Mouse (Mus musculus) ovary, adult 10 weeks (tissue): ENCODE results near the gene Kcnh4. TPM values are rescaled to one million over a fixed set of nuclear protein-coding genes. Genes with fewer than 3 reads are reported as not detected.

Source experiments
- polyA plus RNA-seq: library from polyadenylated mRNA; stranded (reverse); fragments of 350-450 nt; fragmentation: Illumina TruSeq; extraction: RNeasy Lipid Tissue Mini Kit (QIAGEN cat#74804); gene quantifications from one replicate; pipeline ENCODE4 v1.2.3, GENCODE M21; 2014

The Kcnh4 gene
- polyA plus RNA-seq = not detected

DNA sequence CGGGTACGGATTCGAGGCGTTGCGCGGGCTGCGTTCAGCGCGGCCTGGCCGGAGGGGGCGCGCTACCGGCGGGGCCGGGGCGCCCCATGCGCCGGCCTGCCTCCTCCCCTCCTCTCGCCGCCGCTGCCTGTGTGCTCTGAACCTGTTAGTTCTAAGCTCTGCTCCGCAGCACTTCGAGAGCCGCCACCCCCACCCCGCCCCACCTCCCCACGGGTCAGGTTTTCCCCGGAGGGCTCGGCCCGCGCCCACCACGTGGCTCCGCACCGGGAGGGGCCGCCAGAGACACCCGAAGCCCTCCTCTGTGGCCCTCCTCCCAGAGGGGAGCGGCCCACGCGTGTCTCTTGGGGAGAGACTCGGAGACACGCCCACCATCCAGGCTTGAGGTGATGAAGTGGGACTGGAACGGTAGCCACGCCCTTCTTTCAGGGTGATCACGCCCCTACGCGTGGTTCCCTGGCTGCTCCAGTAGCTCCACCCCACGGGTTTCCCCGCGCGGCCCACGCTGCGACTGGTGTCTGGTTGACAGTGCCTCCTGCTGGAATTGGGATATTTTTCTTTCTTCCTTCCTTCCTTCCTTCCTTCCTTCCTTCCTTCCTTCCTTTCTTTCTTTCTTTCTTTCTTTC, at the start of gene Kcnh4:
Kcnh4 (minus strand) TSS at position 332 of the 623 bp plus-strand sequence.

DNA sequence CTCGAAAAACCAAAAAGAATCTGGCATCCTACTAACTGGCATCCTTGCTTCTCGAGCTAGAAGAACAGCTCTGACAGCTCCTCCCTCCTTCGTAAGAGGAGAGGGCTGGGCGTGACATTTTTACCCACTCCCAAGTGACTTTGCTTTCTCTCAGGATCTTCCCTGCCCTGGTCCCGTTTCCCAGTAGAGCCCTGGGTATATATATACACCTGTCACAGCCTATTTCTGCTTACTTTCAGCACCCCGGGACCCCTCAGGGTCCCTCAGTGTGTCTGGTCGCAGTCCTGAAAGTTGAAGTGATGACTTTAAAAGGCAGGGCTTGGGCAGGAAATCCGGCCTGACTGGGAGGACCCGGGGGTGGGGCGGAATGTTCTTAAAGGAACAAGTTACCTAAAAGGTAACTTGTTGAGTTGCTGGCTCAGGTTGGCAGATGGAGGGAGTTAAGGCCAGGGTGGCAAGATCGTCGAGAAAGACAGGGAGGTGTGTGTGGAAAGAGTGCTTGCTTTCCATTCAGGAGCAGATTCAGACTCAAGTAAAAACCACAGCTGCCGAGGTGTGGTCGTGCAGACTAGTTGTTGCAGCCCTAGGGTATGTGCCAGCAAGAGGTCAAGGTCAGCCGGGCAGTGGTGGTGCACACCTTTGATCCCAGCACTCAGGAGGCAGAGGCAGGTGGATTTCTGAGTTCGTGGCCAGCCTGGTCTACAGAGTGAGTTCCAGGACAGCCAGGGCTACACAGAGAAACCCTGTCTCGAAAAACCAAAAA, 11.1 kb upstream of the Kcnh4 start, which contains the start of gene Ghdc:
Ghdc (minus strand) TSS at position 312 of the 763 bp plus-strand sequence.

DNA sequence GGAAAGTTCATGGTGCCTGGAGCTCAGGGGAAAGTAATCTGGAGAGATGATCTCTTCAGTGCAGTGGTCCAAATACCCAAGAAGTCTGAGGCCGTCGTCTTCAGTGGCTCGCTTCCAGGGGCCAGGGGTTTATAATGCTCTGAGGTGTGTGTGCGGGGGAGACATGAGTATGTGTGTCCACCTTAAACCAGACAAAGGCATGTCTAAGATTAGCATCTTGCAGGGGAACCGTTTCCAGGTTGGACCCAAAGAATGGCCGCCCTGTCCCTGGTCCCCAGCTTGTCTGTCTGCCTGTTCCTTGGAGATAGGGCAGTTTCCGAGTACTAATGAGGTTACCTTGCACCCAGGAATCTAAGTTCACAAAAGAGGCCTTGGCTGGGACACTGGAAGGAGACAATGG, 3.1 kb upstream of the Kcnh4 start, which contains the start of gene Hcrt:
Hcrt (minus strand) TSS at position 101 of the 400 bp plus-strand sequence.

DNA sequence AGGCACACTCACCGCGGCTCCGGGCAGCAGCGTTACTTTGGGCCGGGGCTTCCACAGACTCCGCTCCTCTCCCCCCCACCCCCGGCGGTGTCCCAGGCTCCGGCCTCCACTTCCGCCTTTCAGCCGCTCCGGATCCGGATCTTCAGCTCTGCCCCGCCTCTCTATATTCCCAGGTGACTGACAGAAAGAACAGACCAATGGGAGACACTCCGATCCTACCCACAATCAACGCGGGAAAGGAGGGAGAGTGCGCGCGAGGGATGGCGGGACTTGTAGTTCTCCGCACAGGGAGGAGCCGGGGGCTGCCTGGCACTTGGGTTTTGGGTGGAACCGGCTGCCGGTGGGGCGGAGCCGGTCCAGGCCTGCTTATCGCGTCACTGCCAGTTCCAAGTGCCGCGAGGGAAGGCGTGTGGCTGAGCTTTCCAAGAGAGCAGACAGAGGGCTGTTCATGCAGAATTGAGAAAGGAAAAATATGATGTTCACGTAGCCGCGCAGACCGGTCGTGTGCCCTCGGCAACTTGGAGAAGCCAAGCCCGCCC, 21.6 kb downstream of the Kcnh4 start, which contains the start of gene Rab5c:
Rab5c (minus strand) TSS at position 150 of the 539 bp plus-strand sequence.

DNA sequence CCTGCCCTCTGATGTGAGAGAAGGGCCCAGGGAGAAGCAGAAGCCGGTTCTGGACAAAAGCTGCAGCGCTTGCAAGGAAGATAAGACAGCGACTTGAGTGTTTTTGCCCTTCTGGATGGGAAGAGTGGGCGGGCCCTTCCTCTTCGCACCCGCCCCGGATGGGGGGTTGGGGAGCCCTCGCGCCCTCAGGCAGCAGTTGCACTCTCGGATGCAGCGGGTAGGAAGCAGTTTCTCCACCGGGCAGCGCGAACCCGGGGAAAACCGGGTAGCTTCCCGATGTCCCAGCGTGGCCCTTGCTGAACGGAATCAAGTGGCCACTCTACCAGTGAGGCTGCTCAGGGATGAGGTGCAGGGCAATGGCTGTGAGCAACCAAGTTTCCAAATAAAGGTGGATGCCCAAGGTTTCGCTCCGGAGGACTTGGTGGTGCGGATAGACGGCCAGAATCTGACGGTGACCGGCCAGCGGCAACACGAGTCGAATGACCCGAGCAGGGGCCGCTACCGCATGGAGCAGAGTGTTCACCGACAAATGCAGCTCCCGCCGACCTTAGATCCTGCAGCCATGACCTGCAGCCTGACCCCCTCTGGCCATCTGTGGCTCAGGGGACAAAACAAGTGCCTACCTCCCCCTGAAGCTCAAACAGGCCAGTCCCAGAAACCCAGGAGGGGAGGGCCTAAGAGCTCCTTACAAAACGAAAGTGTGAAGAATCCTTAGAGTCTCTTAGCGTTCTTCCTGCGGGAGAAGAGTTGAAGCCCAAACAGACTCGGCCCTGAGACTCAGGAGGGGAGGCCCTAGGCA, 45.8 kb downstream of the Kcnh4 start, which contains the start of gene Hspb9:
Hspb9 (plus strand) TSS at position 116 of the 799 bp plus-strand sequence.

DNA sequence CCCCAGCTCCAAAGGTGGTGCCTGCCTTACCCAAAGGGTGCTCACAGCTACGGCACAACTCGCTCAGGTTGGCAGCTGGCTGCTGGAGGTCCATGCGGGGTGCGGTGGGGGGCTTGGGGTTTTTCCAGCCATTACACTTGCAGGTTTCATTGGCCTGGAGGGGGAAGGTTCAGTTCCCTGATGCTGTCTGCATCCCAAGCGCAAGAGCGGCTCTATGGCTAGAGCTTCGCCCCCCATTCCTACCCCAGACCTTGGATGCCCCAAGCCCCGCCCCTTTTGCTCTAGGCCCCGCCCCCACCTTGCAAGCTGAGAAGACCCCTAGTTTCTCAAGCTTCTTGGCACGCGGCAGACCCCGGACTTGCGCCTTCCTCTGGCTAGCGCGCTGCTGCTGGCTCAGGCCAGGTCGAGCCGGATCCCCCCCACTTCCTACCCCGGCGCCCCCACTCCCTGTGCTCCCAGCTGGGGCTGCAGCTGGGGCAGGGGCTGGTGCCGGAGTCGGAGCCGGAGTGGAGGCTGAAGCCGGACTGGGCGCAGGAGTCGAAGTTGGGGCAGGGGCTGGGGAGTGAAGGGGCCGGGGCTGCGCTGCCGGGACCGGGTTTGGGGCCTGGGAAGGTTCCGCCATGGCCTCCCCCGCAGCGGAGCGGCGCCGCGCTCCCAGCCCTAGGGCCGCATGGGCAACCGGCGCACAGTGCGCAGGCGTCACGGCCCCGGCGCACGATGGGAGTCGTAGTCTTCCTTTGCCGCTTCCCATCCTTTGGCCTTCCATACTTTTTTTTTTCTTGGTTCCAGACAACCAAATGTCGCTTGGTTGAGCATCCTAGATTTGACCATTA, 47.7 kb downstream of the Kcnh4 start, which contains the start of gene Kat2a:
Kat2a (minus strand) TSS at position 683 of the 833 bp plus-strand sequence.

DNA sequence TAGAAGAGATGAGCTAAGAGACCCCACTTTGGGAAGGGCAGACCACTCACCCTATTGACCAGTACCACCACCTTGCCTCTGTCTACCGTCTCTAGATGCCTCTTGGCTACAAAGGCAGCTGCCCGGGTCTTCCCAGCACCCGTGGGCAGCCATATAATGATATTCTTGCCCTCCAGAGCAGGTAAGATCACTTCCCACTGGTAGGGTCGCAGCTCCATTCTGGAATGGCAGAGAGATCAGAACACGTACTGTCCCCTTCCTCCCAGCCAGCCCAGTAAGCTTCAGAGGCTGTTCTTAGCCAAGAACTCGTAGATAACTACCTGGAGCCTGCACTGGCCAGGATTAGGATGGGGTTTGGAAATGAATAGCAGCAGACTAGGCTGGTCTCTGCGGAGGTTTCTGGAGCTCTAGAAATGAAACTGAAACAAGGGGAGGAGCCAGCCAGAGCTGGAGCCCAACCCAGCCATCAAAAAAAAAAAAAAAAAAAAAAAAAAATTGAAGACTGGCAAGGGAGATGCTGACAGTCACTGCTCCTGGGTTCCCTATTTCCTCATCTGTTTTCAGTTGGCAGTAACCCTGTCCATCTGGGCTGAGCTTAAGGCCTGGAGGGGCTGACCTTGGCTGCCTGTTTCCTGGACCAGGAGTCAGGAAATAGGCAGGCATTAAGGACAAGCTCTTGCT, 55.8 kb downstream of the Kcnh4 start, which contains the start of gene Dhx58:
Dhx58 (minus strand) TSS at position 421 of the 681 bp plus-strand sequence.

DNA sequence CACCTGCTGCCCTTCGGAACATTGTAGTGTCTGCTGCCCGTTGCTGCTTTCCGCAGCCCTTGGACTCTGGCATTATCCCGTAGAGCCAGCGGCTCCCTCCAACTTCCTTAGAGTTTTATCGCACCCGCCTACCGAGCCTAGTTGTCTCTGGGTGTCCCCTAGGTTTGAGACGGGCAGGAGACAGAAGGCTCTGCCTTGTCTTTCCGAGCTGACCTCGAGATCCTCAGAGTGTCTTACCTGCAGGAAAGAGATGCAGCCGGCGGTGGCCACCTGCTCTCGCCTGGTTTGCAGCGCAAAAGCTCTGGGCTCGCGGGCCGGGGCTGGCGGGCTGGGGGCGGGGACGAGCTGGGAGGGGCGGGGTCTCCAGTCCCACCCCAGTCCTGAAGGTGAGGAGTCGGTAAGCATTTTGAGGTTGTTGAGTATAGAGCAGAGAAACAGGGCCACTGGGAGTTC, 67.6 kb downstream of the Kcnh4 start, which contains the start of gene Zfp385c:
Zfp385c (minus strand) TSS at position 292 of the 453 bp plus-strand sequence.

Other genes with a start within 250 kb of the Kcnh4 start
- gene Acly, start 231.9 kb downstream of the Kcnh4 start, polyA plus RNA-seq = 125 TPM
- 0.86 TPM for gene Ttc25, start 214.3 kb downstream of the Kcnh4 start, polyA plus RNA-seq
- 5.8 TPM for gene Cnp, start 185.0 kb downstream of the Kcnh4 start, polyA plus RNA-seq
- gene Nkiras2, start 140.7 kb downstream of the Kcnh4 start, polyA plus RNA-seq = 2.5 TPM
- gene Dnajc7, start 139.8 kb downstream of the Kcnh4 start, polyA plus RNA-seq = 139 TPM
- gene Zfp385c, start 67.5 kb downstream of the Kcnh4 start, polyA plus RNA-seq = 0.17 TPM
- gene Dhx58, start 55.7 kb downstream of the Kcnh4 start, polyA plus RNA-seq = 0.60 TPM
- 2.3 TPM for gene Kat2a, start 47.5 kb downstream of the Kcnh4 start, polyA plus RNA-seq
- gene Hspb9, start 46.1 kb downstream of the Kcnh4 start, polyA plus RNA-seq = not detected
- 29.9 TPM for gene Rab5c, start 21.7 kb downstream of the Kcnh4 start, polyA plus RNA-seq
- gene Hcrt, start 3.0 kb upstream of the Kcnh4 start, polyA plus RNA-seq = not detected
- gene Ghdc, start 11.0 kb upstream of the Kcnh4 start, polyA plus RNA-seq = 1.3 TPM
- gene Stat5b, start 90.8 kb upstream of the Kcnh4 start, polyA plus RNA-seq = 8.5 TPM
- 5.4 TPM for gene Stat5a, start 99.4 kb upstream of the Kcnh4 start, polyA plus RNA-seq
- 20.3 TPM for gene Stat3, start 179.6 kb upstream of the Kcnh4 start, polyA plus RNA-seq
- gene Cavin1, start 210.9 kb upstream of the Kcnh4 start, polyA plus RNA-seq = 186 TPM
- gene Atp6v0a1, start 249.5 kb upstream of the Kcnh4 start, polyA plus RNA-seq = 64.6 TPM